In genomic region chr6:145210816-145211338, GRCm38 (mm10) we compare ENCODE assay signal across 7 mouse cellular contexts. TPM values are rescaled to one million over a fixed set of nuclear protein-coding genes. Genes with fewer than 3 reads are reported as not detected.
A peak's percentile ranks its signal among the peaks of the same experiment; 100 is the strongest.
DNase-seq lines count a peak whose midpoint lies in the region; ATAC-seq lines count a peak whose summit lies in the region.

TSS of gene Casc1 (minus strand) at chr6:145211005.
TSS of gene Etfrf1 (plus strand) at chr6:145211134.

- H3K27ac ChIP-seq in embryonic facial prominence, embryonic 12.5 days: peak within 1 kb of the TSS; percentile 94
- H3K27ac ChIP-seq in limb, embryonic 11.5 days (replicated peaks; ENCODE audit: low read depth, low read length): peak within 1 kb of the TSS; percentile 95
- H3K27ac ChIP-seq in midbrain, embryonic 14.5 days (replicated peaks; ENCODE audit: low read depth, low read length): peak within 1 kb of the TSS; percentile 95

- no peaks in the 10 kb centered on the region for H3K9me3 ChIP-seq in embryonic facial prominence, embryonic 12.5 days
- no peaks in the 10 kb centered on the region for H3K9me3 ChIP-seq in limb, embryonic 11.5 days (ENCODE audit: control insufficient read depth, low read length)
- no peaks in the 10 kb centered on the region for H3K9me3 ChIP-seq in midbrain, embryonic 14.5 days (ENCODE audit: control insufficient read depth, low read length)

- peak within 1 kb of the TSS; percentile 64 for H3K4me2 ChIP-seq in embryonic facial prominence, embryonic 12.5 days (replicated peaks)
- H3K4me2 ChIP-seq in limb, embryonic 11.5 days (ENCODE audit: low read depth, severe bottlenecking): peak within 1 kb of the TSS; percentile 63
- peak within 1 kb of the TSS; percentile 53 for H3K4me2 ChIP-seq in midbrain, embryonic 14.5 days (ENCODE audit: low read length)

- 0 out of 2 replicates have a peak, but pooled peaks cover 4% of the 10 kb centered on the region for H3K36me3 ChIP-seq in embryonic facial prominence, embryonic 12.5 days
- H3K36me3 ChIP-seq in limb, embryonic 11.5 days (ENCODE audit: control insufficient read depth, insufficient read depth, low read length): no peaks in the 10 kb centered on the region
- 0 out of 2 replicates have a peak, but pooled peaks cover 2% of the 10 kb centered on the region for H3K36me3 ChIP-seq in midbrain, embryonic 14.5 days (ENCODE audit: control insufficient read depth, insufficient read depth, low read length)

- H3K9ac ChIP-seq in embryonic facial prominence, embryonic 12.5 days: peak within 1 kb of the TSS; percentile 82
- peak within 1 kb of the TSS; percentile 88 for H3K9ac ChIP-seq in limb, embryonic 11.5 days (ENCODE audit: low read length)
- H3K9ac ChIP-seq in midbrain, embryonic 14.5 days (replicated peaks; ENCODE audit: low read length): peak within 1 kb of the TSS; percentile 86

- H3K4me3 ChIP-seq in embryonic facial prominence, embryonic 12.5 days: peak within 1 kb of the TSS; percentile 74
- peak within 1 kb of the TSS; percentile 62 for H3K4me3 ChIP-seq in limb, embryonic 11.5 days (ENCODE audit: low read depth, low read length)
- H3K4me3 ChIP-seq in midbrain, embryonic 14.5 days (replicated peaks; ENCODE audit: low read depth, low read length): peak within 1 kb of the TSS; percentile 76

- H3K4me1 ChIP-seq in embryonic facial prominence, embryonic 12.5 days: peaks cover 10% of the 10 kb centered on the region; the same call in 1 of the 2 replicates
- no peaks in the 10 kb centered on the region; the same call in 1 of the 2 replicates for H3K4me1 ChIP-seq in limb, embryonic 11.5 days (ENCODE audit: control insufficient read depth, insufficient read depth, low read length)
- H3K4me1 ChIP-seq in midbrain, embryonic 14.5 days (ENCODE audit: control insufficient read depth, insufficient read depth, low read length): peaks cover 14% of the 10 kb centered on the region; the same call in 1 of the 2 replicates

- H3K27me3 ChIP-seq in embryonic facial prominence, embryonic 12.5 days: no peaks in the 10 kb centered on the region
- H3K27me3 ChIP-seq in limb, embryonic 11.5 days (ENCODE audit: control insufficient read depth, insufficient read depth, low read length): no peaks in the 10 kb centered on the region
- no peaks in the 10 kb centered on the region for H3K27me3 ChIP-seq in midbrain, embryonic 14.5 days (ENCODE audit: control insufficient read depth, insufficient read depth, low read length)

- WGBS in embryonic facial prominence, embryonic 12.5 days: under 1% methylated on average over 36 of the region's 36 CpGs
- 0% methylated on average over 36 of the region's 36 CpGs for WGBS in limb, embryonic 11.5 days
- WGBS in midbrain, embryonic 14.5 days: under 1% methylated on average over 36 of the region's 36 CpGs

- ATAC-seq in embryonic facial prominence, embryonic 12.5 days (ENCODE audit: insufficient number of reproducible peaks, insufficient read depth, low FRiP score, low TSS enrichment): peak; percentile 99
- peak; percentile 100 for ATAC-seq in limb, embryonic 11.5 days (ENCODE audit: insufficient number of reproducible peaks, low FRiP score, low TSS enrichment, low read depth)
- peak; percentile 100 for ATAC-seq in midbrain, embryonic 14.5 days (ENCODE audit: low FRiP score, low TSS enrichment)

- DNase-seq in adrenal gland, postnatal 25 days: peak; percentile 97
- peak; percentile 100 for DNase-seq in heart, adult 11 months
- DNase-seq in kidney, adult 18-20 months: peak; percentile 99
- DNase-seq in limb, embryonic 11.5 days (ENCODE audit: low spot score): peak; percentile 98
- peak; percentile 99 for DNase-seq in midbrain, embryonic 14.5 days
- peak; percentile 96 to 98 for DNase-seq in spleen, adult 18-20 months

RNA-seq across cellular contexts. Expression of gene Casc1, which starts in this region (rescaled TPM):
- 0.33 and 0.64 TPM in 2 replicates for total RNA-seq in adrenal gland, postnatal 25 days (2021)
- 0.27 and 0.35 TPM in 2 replicates for polyA plus RNA-seq in embryonic facial prominence, embryonic 12.5 days (2016; fragmentation: Nextera tagmentation; extraction: Ambion mirVana)
- polyA plus RNA-seq in limb, embryonic 11.5 days (2014; fragmentation: Nextera tagmentation; extraction: Ambion mirVana): 0.31 and 0.39 TPM in 2 replicates
- polyA plus RNA-seq in midbrain, embryonic 14.5 days (2014; fragmentation: Nextera tagmentation; extraction: Ambion mirVana): 0.46 and 0.69 TPM in 2 replicates

RNA-seq across cellular contexts. Expression of gene Etfrf1, which starts in this region (rescaled TPM):
- 145 and 147 TPM in 2 replicates for total RNA-seq in adrenal gland, postnatal 25 days (2021)
- 37.5 and 38.1 TPM in 2 replicates for polyA plus RNA-seq in embryonic facial prominence, embryonic 12.5 days (2016; fragmentation: Nextera tagmentation; extraction: Ambion mirVana)
- 27.5 and 31.2 TPM in 2 replicates for polyA plus RNA-seq in limb, embryonic 11.5 days (2014; fragmentation: Nextera tagmentation; extraction: Ambion mirVana)
- 29.2 and 30.6 TPM in 2 replicates for polyA plus RNA-seq in midbrain, embryonic 14.5 days (2014; fragmentation: Nextera tagmentation; extraction: Ambion mirVana)

Comparison
In these comparisons a context has a peak if more than half of its experiments do, and no peak if none do; other contexts are left out.
1. Peak in every context shown above with its lines: DNase-seq, ATAC-seq, H3K4me3 ChIP-seq and H3K27ac ChIP-seq.